12 mouse cellular contexts compared by ENCODE assay signal in genomic region chr2:72016013-72016412, GRCm38 (mm10). TPM values are rescaled to one million over a fixed set of nuclear protein-coding genes. Genes with fewer than 3 reads are reported as not detected.
DNase-seq lines count a peak whose midpoint lies in the region.
"Had no signal": no experiment of that assay in that cellular context is flagged by ENCODE, and none has a peak within 500 bp of the region (broad histone marks: within the 10 kb centered on the region; RNA-seq: fewer than 3 reads in every experiment).

No protein-coding gene starts in this region.

- DNase-seq in layer of hippocampus, adult 11-12 months (ENCODE audit: low spot score) = peak; percentile 35
- no peak for DNase-seq in layer of hippocampus, postnatal 14 days (ENCODE audit: low spot score in 2 of 2)
- peak; percentile 68 to 69 for DNase-seq in right cerebral cortex, adult 2 months (ENCODE audit: low spot score in 2 of 2)
- DNase-seq in right cerebral cortex, postnatal 10 days (ENCODE audit: low spot score in 2 of 2) = no peak
- peak; percentile 82 for DNase-seq in cerebellum, adult 9-11 months
- peak; percentile 71 to 75 for DNase-seq in right cerebral cortex, postnatal 36 days (ENCODE audit: low spot score in 2 of 2)
- DNase-seq in embryo, embryonic 9.5 days (ENCODE audit: extremely low spot score) = no peak
- no peak for DNase-seq in T-cell, adult 2 months (ENCODE audit: low spot score)
- DNase-seq: gastrocnemius, postnatal 14 days; kidney, postnatal 36 days; lung, adult 2 months; thymus, adult 18-20 months had no signal

RNA-seq across cellular contexts. Expression of gene Rapgef4, which starts 35.0 kb away (rescaled TPM):
- 100 to 1,000 TPM; 208 to 217 TPM for total RNA-seq in layer of hippocampus, postnatal 14 days (2021)

Comparison
In these comparisons a context has a peak if more than half of its experiments do, and no peak if none do; other contexts are left out.
1. DNase-seq: peak in layer of hippocampus, adult 11-12 months (single experiment), right cerebral cortex, adult 2 months (2 of 2), cerebellum, adult 9-11 months (single experiment) and right cerebral cortex, postnatal 36 days (2 of 2); none in layer of hippocampus, postnatal 14 days (0 of 2), right cerebral cortex, postnatal 10 days (0 of 2), embryo, embryonic 9.5 days (single experiment) and T-cell, adult 2 months (single experiment).